Mouse (Mus musculus): Measurements from ENCODE around the gene Cog1. TPM values are rescaled to one million over a fixed set of nuclear protein-coding genes. Genes with fewer than 3 reads are reported as not detected.

Cog1 gene
- total and polyA plus RNA-seq, 3 experiments, result 29.4 to 113 (median 37.4) TPM

DNA sequence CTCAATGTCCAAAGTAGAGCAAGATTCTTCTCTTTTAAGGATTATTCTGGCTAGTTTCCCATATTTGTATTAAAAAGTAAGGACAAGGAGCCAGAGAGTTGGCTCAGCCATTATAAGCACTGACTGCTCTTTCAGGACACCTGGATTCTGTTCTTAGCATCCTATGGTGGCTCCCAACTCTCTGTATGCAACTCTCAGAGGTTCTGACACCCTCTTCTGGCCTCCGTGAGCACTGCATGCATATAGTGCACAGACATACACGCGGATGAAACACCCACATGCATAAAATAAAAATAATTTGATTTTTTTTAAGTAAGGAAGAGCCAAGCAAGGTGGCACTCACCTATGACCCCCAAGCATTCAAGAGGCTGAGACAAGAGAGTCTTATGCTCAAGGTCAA, 3.8 kb upstream of the Cog1 start:
- no peak for TF ChIP-seq MXI1 (IDR thresholded peaks at IDR 0.05; ENCODE audit: low read depth, low read length)
- TF ChIP-seq MEF2A (IDR thresholded peaks at IDR 0.05; ENCODE audit: extremely low read depth, insufficient replicate concordance, low read depth, low read length, poor library complexity, severe bottlenecking), result no peak
- TF ChIP-seq CTCF (IDR thresholded peaks at IDR 0.05 in 2 of 3, conservative IDR thresholded peaks at IDR 0.05 in 1 of 3; ENCODE audit: control insufficient read depth in 1 of 3, insufficient read depth in 1 of 3, low read depth in 2 of 3, low read length in 3 of 3, poor library complexity in 1 of 3, severe bottlenecking in 1 of 3), result peak in 2 of 3 experiments; percentile 35 to 36; a peak in 4 of 6 replicates
- TF ChIP-seq RAD21 (IDR thresholded peaks at IDR 0.05; ENCODE audit: low read depth, low read length), result peak; percentile 1; the same call in 1 of the 2 replicates
- no peak for TF ChIP-seq JUND (IDR thresholded peaks at IDR 0.05; ENCODE audit: low read depth, low read length)
- no peak for TF ChIP-seq HCFC1 (IDR thresholded peaks at IDR 0.05; ENCODE audit: low read depth, low read length)
- no peak for TF ChIP-seq UBTF (IDR thresholded peaks at IDR 0.05; ENCODE audit: borderline replicate concordance, insufficient read depth, low read depth, low read length)
- 0 out of 2 replicates have a peak, but pooled peaks have one; percentile 13 for TF ChIP-seq SMC3 (IDR thresholded peaks at IDR 0.05; ENCODE audit: low read depth, low read length)
- no peak overlapping the region for H3K9ac ChIP-seq (ENCODE audit: control insufficient read depth, low read depth, low read length, poor library complexity, severe bottlenecking)
- peaks cover 0 to 9% of the 10 kb centered on the region in 2 experiments; a peak in 2 of 4 replicates for H3K36me3 ChIP-seq (ENCODE audit: control insufficient read depth in 1 of 2, insufficient read depth in 2 of 2, low read length in 2 of 2)
- no peak overlapping the region for H3K27ac ChIP-seq (ENCODE audit: control insufficient read depth, low read depth, low read length)
- no peak for DNase-seq (ENCODE audit: low read depth, low spot score)
- H3K9me3 ChIP-seq (replicated peaks; ENCODE audit: insufficient read depth, low read length), result no peaks in the 10 kb centered on the region
- peaks cover 8% of the 10 kb centered on the region for H3K79me2 ChIP-seq (ENCODE audit: control insufficient read depth, insufficient read depth, low read length, poor library complexity)
- peaks cover 2 to 26% of the 10 kb centered on the region in 2 experiments for H3K4me1 ChIP-seq (ENCODE audit: control insufficient read depth in 1 of 2, insufficient read depth in 2 of 2, low read length in 2 of 2)
- H3K27me3 ChIP-seq (ENCODE audit: control insufficient read depth in 1 of 2, insufficient read depth in 2 of 2, low read length in 2 of 2), result no peaks in the 10 kb centered on the region
- H3K4me3 ChIP-seq (ENCODE audit: control insufficient read depth in 1 of 2, insufficient read depth in 1 of 2, low read depth in 2 of 2, low read length in 2 of 2), result no peak overlapping the region

DNA sequence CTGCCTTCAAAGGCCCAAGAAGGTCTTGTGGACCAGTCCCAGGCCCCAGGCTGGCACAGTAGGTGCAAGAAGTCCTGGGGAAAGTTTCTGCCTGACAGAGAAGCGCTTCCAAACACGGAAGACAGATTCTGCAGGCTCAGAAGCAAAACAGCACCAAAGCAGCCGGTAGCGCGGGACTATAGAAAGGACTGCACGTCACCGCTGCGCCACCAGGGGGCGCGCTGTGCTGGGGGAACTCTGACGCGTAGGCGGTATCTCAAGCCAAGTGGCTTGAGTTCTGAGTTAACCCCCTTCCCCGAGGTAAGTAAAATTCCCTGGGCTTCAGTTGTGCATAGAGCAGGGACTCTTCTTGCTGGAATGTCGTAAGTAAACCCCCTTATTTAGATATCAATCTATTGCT, 817 bp upstream of the Cog1 start:
- H3K27ac ChIP-seq (ENCODE audit: control insufficient read depth, low read depth, low read length), result no peak overlapping the region
- TF ChIP-seq MYB (IDR thresholded peaks at IDR 0.05; ENCODE audit: low read depth, low read length), result no peak
- no peak for TF ChIP-seq BHLHE40 (IDR thresholded peaks at IDR 0.05; ENCODE audit: borderline replicate concordance, low read depth, low read length)
- TF ChIP-seq SMC3 (IDR thresholded peaks at IDR 0.05; ENCODE audit: low read depth, low read length), result peak; percentile 92
- no peak for TF ChIP-seq NRF1 (IDR thresholded peaks at IDR 0.05; ENCODE audit: insufficient read depth, low read depth, low read length, poor library complexity, severe bottlenecking)
- TF ChIP-seq POLR2AphosphoS2 (IDR thresholded peaks at IDR 0.05; ENCODE audit: low read length), result no peak
- TF ChIP-seq MAX (IDR thresholded peaks at IDR 0.05; ENCODE audit: low read length), result no peak
- TF ChIP-seq POLR2A (IDR thresholded peaks at IDR 0.05; ENCODE audit: control insufficient read depth in 1 of 2, insufficient read depth in 1 of 2, low read depth in 1 of 2, low read length in 2 of 2, poor library complexity in 1 of 2), result no peak
- TF ChIP-seq E2F4 (IDR thresholded peaks at IDR 0.05; ENCODE audit: borderline replicate concordance, low read depth, low read length), result no peak
- no peak for TF ChIP-seq ZNF384 (IDR thresholded peaks at IDR 0.05; ENCODE audit: low read depth, low read length)
- no peak; the same call in 1 of the 2 replicates for TF ChIP-seq ELF1 (IDR thresholded peaks at IDR 0.05; ENCODE audit: low read depth, low read length)
- TF ChIP-seq RCOR1 (IDR thresholded peaks at IDR 0.05; ENCODE audit: low read depth, low read length), result no peak
- TF ChIP-seq UBTF (IDR thresholded peaks at IDR 0.05; ENCODE audit: borderline replicate concordance, insufficient read depth, low read depth, low read length), result no peak
- no peak for TF ChIP-seq JUND (IDR thresholded peaks at IDR 0.05; ENCODE audit: low read depth, low read length)
- no peak for TF ChIP-seq TAL1 (IDR thresholded peaks at IDR 0.05; ENCODE audit: low read length)
- TF ChIP-seq MYC (IDR thresholded peaks at IDR 0.05; ENCODE audit: low read depth, low read length), result no peak
- no peak for TF ChIP-seq MAZ (IDR thresholded peaks at IDR 0.05; ENCODE audit: low read depth, low read length)
- no peak for TF ChIP-seq ZMIZ1 (IDR thresholded peaks at IDR 0.05; ENCODE audit: low read depth, low read length)
- TF ChIP-seq MXI1 (IDR thresholded peaks at IDR 0.05; ENCODE audit: low read depth, low read length), result no peak
- peak; percentile 97 to 99 (median 99) for TF ChIP-seq CTCF (IDR thresholded peaks at IDR 0.05 in 2 of 3, conservative IDR thresholded peaks at IDR 0.05 in 1 of 3; ENCODE audit: control insufficient read depth in 1 of 3, insufficient read depth in 1 of 3, low read depth in 2 of 3, low read length in 3 of 3, poor library complexity in 1 of 3, severe bottlenecking in 1 of 3)
- TF ChIP-seq MAFK (IDR thresholded peaks at IDR 0.05; ENCODE audit: borderline replicate concordance, low read depth, low read length), result no peak
- TF ChIP-seq ZKSCAN1 (IDR thresholded peaks at IDR 0.05; ENCODE audit: low read depth, low read length), result no peak
- TF ChIP-seq RAD21 (IDR thresholded peaks at IDR 0.05; ENCODE audit: low read depth, low read length), result peak; percentile 63
- TF ChIP-seq MEF2A (IDR thresholded peaks at IDR 0.05; ENCODE audit: extremely low read depth, insufficient replicate concordance, low read depth, low read length, poor library complexity, severe bottlenecking), result no peak
- TF ChIP-seq POLR2AphosphoS5 (IDR thresholded peaks at IDR 0.05; ENCODE audit: borderline replicate concordance, low read depth, low read length), result no peak
- no peak for TF ChIP-seq USF2 (IDR thresholded peaks at IDR 0.05; ENCODE audit: borderline replicate concordance in 1 of 2, insufficient read depth in 1 of 2, low read depth in 1 of 2, low read length in 2 of 2)
- peak; percentile 57; the same call in 1 of the 2 replicates for TF ChIP-seq SIN3A (IDR thresholded peaks at IDR 0.05; ENCODE audit: low read length)
- TF ChIP-seq ZC3H11A (IDR thresholded peaks at IDR 0.05; ENCODE audit: low read depth, low read length), result peak; percentile 42

More for the DNA sequence above, 817 bp upstream of the Cog1 start:
- no peaks in the 10 kb centered on the region for H3K27me3 ChIP-seq (ENCODE audit: control insufficient read depth in 1 of 2, insufficient read depth in 2 of 2, low read length in 2 of 2)
- peak; percentile 92 for DNase-seq (ENCODE audit: low read depth, low spot score)
- peak overlapping the region; percentile 30 to 34; a peak in 3 of 4 replicates for H3K4me3 ChIP-seq (ENCODE audit: control insufficient read depth in 1 of 2, insufficient read depth in 1 of 2, low read depth in 2 of 2, low read length in 2 of 2)
- H3K9me3 ChIP-seq (replicated peaks; ENCODE audit: insufficient read depth, low read length), result no peaks in the 10 kb centered on the region
- H3K79me2 ChIP-seq (ENCODE audit: control insufficient read depth, insufficient read depth, low read length, poor library complexity), result peaks cover 11% of the 10 kb centered on the region
- peaks cover 7 to 34% of the 10 kb centered on the region in 2 experiments for H3K4me1 ChIP-seq (ENCODE audit: control insufficient read depth in 1 of 2, insufficient read depth in 2 of 2, low read length in 2 of 2)
- H3K9ac ChIP-seq (ENCODE audit: control insufficient read depth, low read depth, low read length, poor library complexity, severe bottlenecking), result peak overlapping the region; percentile 61
- H3K36me3 ChIP-seq (ENCODE audit: control insufficient read depth in 1 of 2, insufficient read depth in 2 of 2, low read length in 2 of 2), result peaks cover 0 to 18% of the 10 kb centered on the region in 2 experiments; a peak in 2 of 4 replicates

Measured in MEL (cell line).